Mouse (Mus musculus): ENCODE data around the gene Ltb4r1. TPM values are rescaled to one million over a fixed set of nuclear protein-coding genes. Genes with fewer than 3 reads are reported as not detected.

Gene Ltb4r1
- polyA plus RNA-seq, 1 experiment = 6.5 TPM

DNA sequence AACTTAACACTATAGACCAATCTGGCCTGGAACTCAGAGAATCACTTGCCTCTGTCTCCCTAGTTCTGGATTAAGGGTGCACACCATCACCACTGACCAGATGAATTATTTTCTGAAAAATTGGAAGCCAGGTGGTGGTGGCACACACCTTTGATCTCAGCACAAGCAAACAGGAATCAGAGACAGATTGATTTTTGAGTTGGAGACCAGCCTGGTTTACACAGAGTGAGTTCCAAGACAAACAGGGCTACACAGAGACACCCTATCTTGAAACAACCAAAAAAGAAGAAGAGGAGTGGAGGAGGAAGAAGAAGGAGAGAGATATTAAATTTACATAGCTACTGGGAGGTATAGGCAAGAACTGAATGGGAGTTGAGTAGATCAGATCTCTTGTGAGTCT lies 39.5 kb upstream of the Ltb4r1 start:
- H3K4me3 ChIP-seq (replicated peaks; ENCODE audit: extremely low read depth, low read depth, low read length) = no peak overlapping the region
- TF ChIP-seq CTCF (IDR thresholded peaks at IDR 0.05; ENCODE audit: insufficient read depth, low read length) (no peak), POLR2A (IDR thresholded peaks at IDR 0.05; ENCODE audit: borderline replicate concordance, extremely low read depth, low read depth, low read length) (no peak)
- DNase-seq = no peak
- H3K4me1 ChIP-seq (ENCODE audit: control insufficient read depth, insufficient read depth, low read length) = peaks cover 9% of the 10 kb centered on the region

GRCm38 (mm10) chr14:55727889-55728685 lies 37.7 kb upstream of the Ltb4r1 start:
- peaks cover 9% of the 10 kb centered on the region for H3K4me1 ChIP-seq (ENCODE audit: control insufficient read depth, insufficient read depth, low read length)
- no peak overlapping the region for H3K4me3 ChIP-seq (replicated peaks; ENCODE audit: extremely low read depth, low read depth, low read length)
- TF ChIP-seq POLR2A (IDR thresholded peaks at IDR 0.05; ENCODE audit: borderline replicate concordance, extremely low read depth, low read depth, low read length) = no peak
- no peak for TF ChIP-seq CTCF (IDR thresholded peaks at IDR 0.05; ENCODE audit: insufficient read depth, low read length)
- DNase-seq = no peak
- WGBS = 45% methylated on average over 8 of the region's 8 CpGs

DNA sequence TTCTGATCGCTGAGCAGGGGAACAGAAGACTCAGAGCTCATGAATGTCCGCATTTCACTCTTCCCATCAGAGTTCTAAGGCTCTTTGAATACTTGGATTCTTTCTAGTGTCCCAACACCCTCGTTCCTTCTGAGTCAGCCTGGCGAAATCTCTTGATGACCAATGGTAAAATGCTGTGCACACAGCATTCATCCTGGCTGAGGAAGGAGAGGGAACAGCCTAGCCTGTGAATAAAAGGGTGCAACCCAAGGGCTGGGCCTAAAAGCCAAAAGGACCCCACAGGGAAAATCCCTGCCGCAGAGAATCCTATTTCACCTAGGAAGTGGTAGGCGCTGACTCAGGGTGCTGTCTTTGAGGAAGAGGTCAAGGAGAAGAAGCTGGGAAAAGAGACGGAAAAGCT lies 35.6 kb upstream of the Ltb4r1 start:
- 66% methylated on average over 7 of the region's 7 CpGs for WGBS
- 0 out of 2 replicates have a peak, but pooled peaks cover 5% of the 10 kb centered on the region for H3K4me1 ChIP-seq (ENCODE audit: control insufficient read depth, insufficient read depth, low read length)
- TF ChIP-seq POLR2A (IDR thresholded peaks at IDR 0.05; ENCODE audit: borderline replicate concordance, extremely low read depth, low read depth, low read length) (no peak), CTCF (IDR thresholded peaks at IDR 0.05; ENCODE audit: insufficient read depth, low read length) (no peak)
- no peak for DNase-seq
- H3K4me3 ChIP-seq (replicated peaks; ENCODE audit: extremely low read depth, low read depth, low read length) = no peak overlapping the region

- WGBS = 68% methylated on average over 7 of the region's 7 CpGs
- Histone ChIP-seq H3K4me3 (replicated peaks; ENCODE audit: extremely low read depth, low read depth, low read length) (no peak overlapping the region), H3K4me1 (ENCODE audit: control insufficient read depth, insufficient read depth, low read length) (0 out of 2 replicates have a peak, but pooled peaks cover 5% of the 10 kb centered on the region)
- TF ChIP-seq POLR2A (IDR thresholded peaks at IDR 0.05; ENCODE audit: borderline replicate concordance, extremely low read depth, low read depth, low read length) = no peak
- TF ChIP-seq CTCF (IDR thresholded peaks at IDR 0.05; ENCODE audit: insufficient read depth, low read length) = no peak
- no peak for DNase-seq
Observed at GRCm38 (mm10) chr14:55730531-55731032, 35.2 kb upstream of the Ltb4r1 start.

GRCm38 (mm10) chr14:55733889-55734288 lies 31.9 kb upstream of the Ltb4r1 start:
- Histone ChIP-seq H3K4me3 (replicated peaks; ENCODE audit: extremely low read depth, low read depth, low read length) (no peak overlapping the region), H3K4me1 (ENCODE audit: control insufficient read depth, insufficient read depth, low read length) (no peaks in the 10 kb centered on the region)
- 74% methylated on average over 10 of the region's 10 CpGs for WGBS
- no peak for DNase-seq
- TF ChIP-seq POLR2A (IDR thresholded peaks at IDR 0.05; ENCODE audit: borderline replicate concordance, extremely low read depth, low read depth, low read length) (no peak), CTCF (IDR thresholded peaks at IDR 0.05; ENCODE audit: insufficient read depth, low read length) (no peak)

DNA sequence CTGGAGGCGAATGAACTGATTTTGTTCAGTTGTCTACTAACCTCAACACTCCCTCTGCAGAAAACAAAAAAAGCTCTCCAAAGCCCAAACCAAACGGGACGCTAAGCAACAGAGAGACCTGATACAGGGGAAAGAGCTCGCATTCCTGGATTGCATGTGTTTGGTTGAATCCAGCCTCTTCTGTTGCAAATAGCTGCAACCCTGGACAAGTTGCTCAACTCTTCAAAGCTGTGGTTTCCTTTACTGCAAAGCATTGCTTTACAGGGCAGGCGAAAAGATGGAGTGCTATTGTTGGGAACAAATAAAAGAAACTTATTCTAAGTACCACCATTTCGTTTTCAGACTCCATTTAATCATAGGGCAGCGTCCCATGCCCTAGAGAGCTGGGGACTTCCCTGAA lies 30.9 kb upstream of the Ltb4r1 start:
- 67% methylated on average over 7 of the region's 7 CpGs for WGBS
- no peak overlapping the region for H3K4me3 ChIP-seq (replicated peaks; ENCODE audit: extremely low read depth, low read depth, low read length)
- TF ChIP-seq POLR2A (IDR thresholded peaks at IDR 0.05; ENCODE audit: borderline replicate concordance, extremely low read depth, low read depth, low read length) (no peak), CTCF (IDR thresholded peaks at IDR 0.05; ENCODE audit: insufficient read depth, low read length) (no peak)
- no peaks in the 10 kb centered on the region for H3K4me1 ChIP-seq (ENCODE audit: control insufficient read depth, insufficient read depth, low read length)
- no peak for DNase-seq

GRCm38 (mm10) chr14:55735334-55735733 lies 30.4 kb upstream of the Ltb4r1 start:
- no peaks in the 10 kb centered on the region for H3K4me1 ChIP-seq (ENCODE audit: control insufficient read depth, insufficient read depth, low read length)
- 36% methylated on average over 3 of the region's 3 CpGs for WGBS

GRCm38 (mm10) chr14:55735758-55736157 lies 30.0 kb upstream of the Ltb4r1 start:
- 73% methylated on average over 4 of the region's 4 CpGs for WGBS
- no peak for DNase-seq
- TF ChIP-seq POLR2A (IDR thresholded peaks at IDR 0.05; ENCODE audit: borderline replicate concordance, extremely low read depth, low read depth, low read length) (no peak), CTCF (IDR thresholded peaks at IDR 0.05; ENCODE audit: insufficient read depth, low read length) (no peak)
- Histone ChIP-seq H3K4me1 (ENCODE audit: control insufficient read depth, insufficient read depth, low read length) (no peaks in the 10 kb centered on the region), H3K4me3 (replicated peaks; ENCODE audit: extremely low read depth, low read depth, low read length) (no peak overlapping the region)

More at GRCm38 (mm10) chr14:55735334-55735733, 30.4 kb upstream of the Ltb4r1 start:
- TF ChIP-seq POLR2A (IDR thresholded peaks at IDR 0.05; ENCODE audit: borderline replicate concordance, extremely low read depth, low read depth, low read length) (no peak), CTCF (IDR thresholded peaks at IDR 0.05; ENCODE audit: insufficient read depth, low read length) (no peak)
- no peak for DNase-seq
- H3K4me3 ChIP-seq (replicated peaks; ENCODE audit: extremely low read depth, low read depth, low read length) = no peak overlapping the region

GRCm38 (mm10) chr14:55737086-55737687 lies 28.6 kb upstream of the Ltb4r1 start:
- 62% methylated on average over 9 of the region's 9 CpGs for WGBS

More at GRCm38 (mm10) chr14:55737086-55737687, 28.6 kb upstream of the Ltb4r1 start:
- no peak for DNase-seq
- Histone ChIP-seq H3K4me3 (replicated peaks; ENCODE audit: extremely low read depth, low read depth, low read length) (no peak overlapping the region), H3K4me1 (ENCODE audit: control insufficient read depth, insufficient read depth, low read length) (no peaks in the 10 kb centered on the region)
- TF ChIP-seq CTCF (IDR thresholded peaks at IDR 0.05; ENCODE audit: insufficient read depth, low read length) (no peak), POLR2A (IDR thresholded peaks at IDR 0.05; ENCODE audit: borderline replicate concordance, extremely low read depth, low read depth, low read length) (no peak)

All from lung, adult 2 months (tissue).